Mouse (Mus musculus): ENCODE results near the gene Adcy1.

- TF ChIP-seq CTCF (IDR thresholded peaks at IDR 0.05; ENCODE audit: control insufficient read depth, insufficient read depth, low read length) = no peak
- TF ChIP-seq POLR2A (IDR thresholded peaks at IDR 0.05; ENCODE audit: borderline replicate concordance, control insufficient read depth, low read depth, low read length) = no peak
These were observed 16.1 kb upstream of the Adcy1 start for GRCm38 (mm10) chr11:7047176-7047575.
